Mouse (Mus musculus) kidney, adult 2 months (tissue): Measurements from ENCODE around the gene Rps6ka3. TPM values are rescaled to one million over a fixed set of nuclear protein-coding genes. Genes with fewer than 3 reads are reported as not detected.

Experiments
- DNase-seq: peaks from one replicate; pipeline ENCODE4 v3.0.0; 2021
- H3K27ac ChIP-seq: fragments of 200-500 bp; 2 replicates; pipeline ENCODE4 v1.5.1; 2012; ENCODE audit warnings: low read depth, low read length, control low read depth, inconsistent platforms; ENCODE audit not compliant: insufficient read depth
- H3K27me3 ChIP-seq: fragments of 200-500 bp; replicated peaks from 2 replicates; pipeline ENCODE4 v1.6.1; 2012; ENCODE audit warnings: mild to moderate bottlenecking, moderate library complexity, low read length, inconsistent platforms; ENCODE audit not compliant: control insufficient read depth, insufficient read depth
- H3K36me3 ChIP-seq: fragments of 200-500 bp; 2 replicates; pipeline ENCODE4 v1.6.1; 2012; ENCODE audit warnings: mild to moderate bottlenecking, moderate library complexity, low read length, inconsistent platforms; ENCODE audit not compliant: control insufficient read depth, insufficient read depth
- H3K4me1 ChIP-seq: fragments of 200-500 bp; 2 replicates; pipeline ENCODE4 v1.6.1; 2011; ENCODE audit warnings: low read length; ENCODE audit not compliant: control insufficient read depth, insufficient read depth
- H3K4me3 ChIP-seq: fragments of 200-500 bp; 2 replicates; pipeline ENCODE4 v1.5.1; 2011; ENCODE audit warnings: mild to moderate bottlenecking, low read depth, low read length, control low read depth; ENCODE audit not compliant: insufficient read depth
- CTCF ChIP-seq: fragments of 200-500 bp; conservative IDR thresholded peaks from 2 replicates; pipeline ENCODE4 v1.5.1; 2011; ENCODE audit warnings: low read depth, mild to moderate bottlenecking, control low read depth, low read length, moderate library complexity, mixed read lengths; ENCODE audit not compliant: insufficient read depth, insufficient read length
- POLR2A ChIP-seq: fragments of 200-500 bp; IDR thresholded peaks from one replicate; pipeline ENCODE4 v1.6.1; 2011; ENCODE audit warnings: low read depth, low read length, control low read depth
- WGBS: fragments of 180-500 bp; shearing (Covaris S2); methylation state at CpG from one replicate; pipeline ENCODE4 v1.1.7; 2018; 5-methylcytosine and 5-hydroxymethylcytosine counted together
- polyA plus RNA-seq: library from polyadenylated mRNA; depleted of rRNA; stranded (reverse); fragments of >200 nt; gene quantifications from 2 replicates; pipeline ENCODE4 v1.2.3, GENCODE M21; 2012

Gene Rps6ka3
- polyA plus RNA-seq, 1 experiment, result 14.6 TPM

- Histone ChIP-seq H3K4me3 (no peak overlapping the region), H3K36me3 (no peaks in the 10 kb centered on the region), H3K27me3 (no peaks in the 10 kb centered on the region), H3K4me1 (no peaks in the 10 kb centered on the region), H3K27ac (no peak overlapping the region)
- TF ChIP-seq POLR2A (no peak), CTCF (no peak)
- 38% methylated on average over 3 of the region's 3 CpGs for WGBS
- no peak for DNase-seq
Observed at GRCm38 (mm10) chrX:159215253-159215652, 5.1 kb downstream of the Rps6ka3 start.

GRCm38 (mm10) chrX:159222474-159222873 lies 12.4 kb downstream of the Rps6ka3 start:
- H3K4me1 ChIP-seq, result no peaks in the 10 kb centered on the region
- TF ChIP-seq CTCF (no peak), POLR2A (no peak)
- 87% methylated on average over 3 of the region's 3 CpGs for WGBS
- H3K36me3 ChIP-seq, result no peaks in the 10 kb centered on the region
- no peak overlapping the region for H3K27ac ChIP-seq
- H3K4me3 ChIP-seq, result no peak overlapping the region
- no peak for DNase-seq
- H3K27me3 ChIP-seq, result no peaks in the 10 kb centered on the region

- TF ChIP-seq POLR2A (no peak), CTCF (no peak)
- no peaks in the 10 kb centered on the region for H3K36me3 ChIP-seq
- 55% methylated on average over 1 of the region's 1 CpGs for WGBS
- no peak overlapping the region for H3K27ac ChIP-seq
- no peak overlapping the region for H3K4me3 ChIP-seq
- no peaks in the 10 kb centered on the region for H3K4me1 ChIP-seq
- no peak for DNase-seq
- H3K27me3 ChIP-seq, result no peaks in the 10 kb centered on the region
Observed at GRCm38 (mm10) chrX:159237275-159237674, 27.2 kb downstream of the Rps6ka3 start.

- Histone ChIP-seq H3K27me3 (no peaks in the 10 kb centered on the region), H3K4me3 (peak overlapping the region; percentile 96), H3K4me1 (no peaks in the 10 kb centered on the region; the same call in 1 of the 2 replicates), H3K27ac (peak overlapping the region; percentile 68), H3K36me3 (no peaks in the 10 kb centered on the region)
- WGBS, result 3% methylated on average over 24 of the region's 27 CpGs
- peak; percentile 75 for DNase-seq
- no peak for TF ChIP-seq CTCF
- TF ChIP-seq POLR2A, result no peak
Observed at GRCm38 (mm10) chrX:159254001-159254884, 44.1 kb downstream of the Rps6ka3 start.

- Histone ChIP-seq H3K27ac (peak overlapping the region; percentile 81), H3K27me3 (no peaks in the 10 kb centered on the region), H3K4me3 (peak overlapping the region; percentile 96), H3K36me3 (no peaks in the 10 kb centered on the region), H3K4me1 (no peaks in the 10 kb centered on the region; the same call in 1 of the 2 replicates)
- peak; percentile 95 for DNase-seq
- WGBS, result under 1% methylated on average over 31 of the region's 71 CpGs
- TF ChIP-seq CTCF, result peak; percentile 20; the same call in 1 of the 2 replicates
- no peak for TF ChIP-seq POLR2A
Observed at GRCm38 (mm10) chrX:159255123-159255978, 45.2 kb downstream of the Rps6ka3 start.

GRCm38 (mm10) chrX:159256040-159256852 lies 46.1 kb downstream of the Rps6ka3 start:
- no peak for TF ChIP-seq CTCF
- TF ChIP-seq POLR2A, result no peak

More at GRCm38 (mm10) chrX:159256040-159256852, 46.1 kb downstream of the Rps6ka3 start:
- no peaks in the 10 kb centered on the region for H3K27me3 ChIP-seq
- DNase-seq, result no peak
- under 1% methylated on average over 51 of the region's 57 CpGs for WGBS
- peak overlapping the region; percentile 81 for H3K27ac ChIP-seq
- H3K36me3 ChIP-seq, result no peaks in the 10 kb centered on the region
- peak overlapping the region; percentile 96 for H3K4me3 ChIP-seq
- no peaks in the 10 kb centered on the region; the same call in 1 of the 2 replicates for H3K4me1 ChIP-seq
